Mouse (Mus musculus) Patski (cell line): ENCODE measurements around the gene Rorb. TPM values are rescaled to one million over a fixed set of nuclear protein-coding genes. Genes with fewer than 3 reads are reported as not detected.

Experiments used
- ATAC-seq: fragments of 100-300 bp; one replicate; pipeline ENCODE4 v1.8.0; 2021
- CTCF ChIA-PET: fragments of 350-600 bp; sonication (Branson Sonifier 250); formaldehyde crosslinking; loops from one replicate; lab custom pipeline; 2022; ENCODE audit warnings: inconsistent platforms; lab: Charles Lee
- POLR2A ChIA-PET: fragments of 350-600 bp; sonication (Branson Sonifier 250); formaldehyde crosslinking; loops from one replicate; lab custom pipeline; 2022; ENCODE audit warnings: antibody characterized with exemption, inconsistent platforms; lab: Charles Lee
- DNase-seq: peaks from one replicate; pipeline ENCODE4 v3.0.0-alpha.2; 2011; ENCODE audit warnings: low read depth, low spot score
- H3K27me3 ChIP-seq: fragments of 371-371 bp; one replicate; pipeline ENCODE4 v1.5.1; 2021
- CTCF ChIP-seq: fragments of 100-300 bp; IDR thresholded peaks from one replicate; pipeline ENCODE4 v1.5.1; 2021
- in situ Hi-C: fragments of 300-500 bp; cut with MboI; formaldehyde crosslinking; loops from 3 replicates; pipeline ENCODE4 v1.11.1; 2018; ENCODE audit warnings: low pct_unique_long_range_greater_than_20kb, mixed read lengths
- polyA plus RNA-seq: library from polyadenylated mRNA; unstranded; gene quantifications from one replicate; pipeline ENCODE4 v1.2.3, GENCODE M21; 2021

The Rorb gene
- polyA plus RNA-seq, 1 experiment from 2014 or later: 0.03 TPM

DNA sequence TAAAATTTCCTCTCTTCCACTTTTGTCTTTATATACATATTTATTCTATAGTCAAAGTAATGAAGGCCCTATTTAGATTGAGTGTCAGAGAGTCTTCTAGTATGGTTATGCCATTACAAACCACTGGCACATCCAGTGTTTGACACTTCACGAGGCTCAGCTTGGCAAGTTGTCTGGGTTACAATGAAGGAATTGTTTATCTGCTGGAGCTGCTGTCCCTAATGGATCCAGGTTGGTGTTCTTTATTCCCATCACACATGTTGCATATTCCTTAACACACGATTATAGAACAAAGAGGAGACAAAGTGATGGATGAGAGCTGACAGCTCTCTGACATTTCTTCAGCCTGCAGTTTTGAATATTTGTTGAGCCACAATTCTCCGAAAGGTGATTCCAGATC lies 77.0 kb downstream of the Rorb start:
- in situ Hi-C loops: no loop called here
- peaks cover 69% of the 10 kb centered on the region for H3K27me3 ChIP-seq
- no peak for TF ChIP-seq CTCF
- CTCF ChIA-PET: no interaction called here
- POLR2A ChIA-PET: interaction anchor here (0.7 kb wide), 1 partner anchor 321 kb away, joined by 3 read pairs; the partner anchor contains the start of gene D030056L22Rik
- DNase-seq (no peak), ATAC-seq (no peak)

DNA sequence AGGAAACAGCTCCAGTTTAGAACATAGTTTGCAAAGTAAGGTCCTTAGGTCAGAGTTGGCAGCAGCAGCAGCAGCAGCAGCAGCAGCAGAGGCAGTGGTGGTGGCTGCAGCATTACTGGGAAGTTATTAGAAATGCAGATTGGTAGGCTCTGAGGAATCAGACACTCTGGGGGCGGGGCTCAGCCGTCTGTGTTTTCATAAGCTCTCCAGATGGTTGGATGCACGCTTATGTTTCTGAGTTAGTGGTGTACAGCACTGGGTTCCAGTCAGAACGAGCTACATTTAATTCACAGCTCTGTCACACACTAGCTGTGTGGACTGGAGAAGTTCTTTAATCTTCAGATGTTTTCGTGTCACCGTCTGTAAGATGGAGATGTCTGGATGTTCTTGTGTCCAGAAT lies 105.9 kb downstream of the Rorb start:
- in situ Hi-C loops: no loop called here
- POLR2A ChIA-PET: no interaction called here
- DNase-seq (no peak), ATAC-seq (no peak)
- CTCF ChIA-PET: interaction anchor here (1.4 kb wide), 1 partner anchor 32 kb away, joined by 3 read pairs; no protein-coding TSS in a partner anchor
- H3K27me3 ChIP-seq: peaks cover 53% of the 10 kb centered on the region
- no peak for TF ChIP-seq CTCF

DNA sequence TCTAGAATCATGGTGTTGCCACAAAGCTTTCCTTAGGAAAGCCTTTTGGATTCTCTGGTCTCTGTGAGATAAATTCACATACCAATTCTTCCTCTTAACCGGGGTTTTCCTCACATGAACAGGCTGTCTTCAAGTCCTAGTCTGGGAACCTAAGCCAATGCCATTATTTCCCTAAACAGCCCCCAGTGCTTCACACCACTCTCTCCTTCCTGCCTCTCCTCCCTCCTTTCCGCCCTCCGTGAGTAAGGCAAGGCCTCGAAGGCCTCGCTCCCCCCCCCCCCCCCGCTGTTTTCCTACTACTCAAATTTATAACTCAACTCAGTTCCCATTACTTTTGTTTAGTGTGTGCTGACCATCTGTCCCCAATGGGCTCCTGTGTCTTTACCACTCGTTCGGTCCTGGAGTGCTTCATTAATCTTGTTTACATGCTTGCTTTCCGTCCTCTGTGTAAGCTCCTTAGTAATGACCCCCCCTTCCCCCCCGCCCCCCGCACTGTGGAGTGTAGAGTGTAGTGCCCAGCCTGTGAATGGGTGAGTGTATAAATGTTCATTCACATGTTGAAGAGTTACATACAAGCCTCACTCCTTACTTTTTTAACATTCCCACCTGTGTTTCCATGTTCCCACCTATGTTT lies 106.9 kb downstream of the Rorb start:
- in situ Hi-C loops: no loop called here
- no peak for DNase-seq
- ChIA-PET POLR2A (interaction anchor here (0.5 kb wide), 1 partner anchor 92 kb away, joined by 3 read pairs; no protein-coding TSS in a partner anchor), CTCF (interaction anchor here (1.4 kb wide), 1 partner anchor 33 kb away, joined by 3 read pairs; no protein-coding TSS in a partner anchor)
- H3K27me3 ChIP-seq: peaks cover 55% of the 10 kb centered on the region
- no peak for TF ChIP-seq CTCF
- no peak for ATAC-seq

DNA sequence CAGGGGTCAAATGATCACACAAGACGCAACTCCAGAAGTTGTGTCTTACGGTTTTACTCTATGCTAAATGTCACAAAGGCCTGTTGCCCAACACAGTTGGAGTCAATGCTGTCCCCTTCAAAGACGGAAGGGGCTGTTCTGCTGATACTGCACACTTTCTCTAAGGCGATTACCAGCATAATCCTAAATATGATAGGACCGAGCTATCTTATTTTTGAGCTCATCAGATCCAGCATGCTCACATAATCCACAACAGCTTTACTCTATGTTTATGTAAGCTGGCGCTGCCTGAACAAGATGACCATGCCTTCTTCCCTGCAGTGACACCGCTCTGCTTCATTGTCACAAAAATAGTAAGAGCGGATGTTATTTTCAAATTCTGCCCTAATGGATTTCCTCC lies 112.0 kb downstream of the Rorb start:
- ATAC-seq: no peak
- no peak for DNase-seq
- in situ Hi-C loops: no loop called here
- peaks cover 52% of the 10 kb centered on the region for H3K27me3 ChIP-seq
- no peak for TF ChIP-seq CTCF
- ChIA-PET CTCF (interaction anchor here (1.3 kb wide), 1 partner anchor 8 kb away, joined by 3 read pairs; no protein-coding TSS in a partner anchor), POLR2A (no interaction called here)

DNA sequence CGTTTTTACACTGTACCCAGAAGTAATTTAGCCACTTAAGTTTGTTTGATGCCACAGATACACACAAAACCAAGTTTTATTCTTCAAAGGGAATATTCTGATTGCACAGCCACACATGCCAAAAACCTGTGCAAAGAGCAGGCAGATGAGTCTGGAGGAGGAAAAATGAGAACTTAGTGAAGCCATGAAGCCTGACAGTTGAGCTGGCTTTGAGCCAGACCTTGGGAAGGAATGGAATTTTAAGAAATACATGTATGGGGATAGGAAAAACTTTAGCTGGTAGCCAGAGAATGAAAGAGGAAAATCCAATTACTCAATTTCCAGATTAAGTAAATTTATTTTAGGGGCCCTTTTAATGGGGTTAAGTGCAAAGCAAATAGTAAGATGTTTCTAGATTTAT lies 113.3 kb downstream of the Rorb start:
- peaks cover 61% of the 10 kb centered on the region for H3K27me3 ChIP-seq
- CTCF ChIA-PET: interaction anchor here (1.3 kb wide), 2 partner anchors 9 to 10 kb away, joined by 3 read pairs; no protein-coding TSS in a partner anchor
- no peak for TF ChIP-seq CTCF
- in situ Hi-C loops: no loop called here
- DNase-seq: peak; percentile 3
- POLR2A ChIA-PET: no interaction called here
- no peak for ATAC-seq

DNA sequence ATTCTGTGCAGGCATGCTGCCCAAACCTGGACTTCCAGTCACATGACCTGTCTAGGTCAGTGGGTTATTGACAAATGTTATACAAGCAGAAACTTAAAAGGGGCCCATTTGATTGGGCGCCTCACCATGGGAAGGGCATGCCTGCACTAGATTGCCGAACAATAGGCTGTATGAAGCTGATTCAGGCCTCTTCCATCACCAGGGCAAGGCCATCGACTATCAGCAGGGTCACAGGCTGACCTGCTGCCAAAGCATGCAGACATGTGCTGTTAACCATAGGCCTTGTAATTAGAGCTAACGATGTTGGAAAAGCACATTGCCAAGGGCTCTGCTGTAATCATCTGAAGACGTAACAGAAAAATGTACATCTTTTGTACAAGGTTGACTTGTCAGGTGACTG lies 131.0 kb downstream of the Rorb start:
- in situ Hi-C loops: loop anchor here (10.0 kb wide), 1 partner anchor 1365 kb away; no protein-coding TSS in a partner anchor
- ATAC-seq (no peak), DNase-seq (no peak)
- no peak for TF ChIP-seq CTCF
- CTCF ChIA-PET: interaction anchor here (1.1 kb wide), 1 partner anchor 20 kb away, joined by 4 read pairs; no protein-coding TSS in a partner anchor
- POLR2A ChIA-PET: no interaction called here
- H3K27me3 ChIP-seq: peaks cover 20% of the 10 kb centered on the region

DNA sequence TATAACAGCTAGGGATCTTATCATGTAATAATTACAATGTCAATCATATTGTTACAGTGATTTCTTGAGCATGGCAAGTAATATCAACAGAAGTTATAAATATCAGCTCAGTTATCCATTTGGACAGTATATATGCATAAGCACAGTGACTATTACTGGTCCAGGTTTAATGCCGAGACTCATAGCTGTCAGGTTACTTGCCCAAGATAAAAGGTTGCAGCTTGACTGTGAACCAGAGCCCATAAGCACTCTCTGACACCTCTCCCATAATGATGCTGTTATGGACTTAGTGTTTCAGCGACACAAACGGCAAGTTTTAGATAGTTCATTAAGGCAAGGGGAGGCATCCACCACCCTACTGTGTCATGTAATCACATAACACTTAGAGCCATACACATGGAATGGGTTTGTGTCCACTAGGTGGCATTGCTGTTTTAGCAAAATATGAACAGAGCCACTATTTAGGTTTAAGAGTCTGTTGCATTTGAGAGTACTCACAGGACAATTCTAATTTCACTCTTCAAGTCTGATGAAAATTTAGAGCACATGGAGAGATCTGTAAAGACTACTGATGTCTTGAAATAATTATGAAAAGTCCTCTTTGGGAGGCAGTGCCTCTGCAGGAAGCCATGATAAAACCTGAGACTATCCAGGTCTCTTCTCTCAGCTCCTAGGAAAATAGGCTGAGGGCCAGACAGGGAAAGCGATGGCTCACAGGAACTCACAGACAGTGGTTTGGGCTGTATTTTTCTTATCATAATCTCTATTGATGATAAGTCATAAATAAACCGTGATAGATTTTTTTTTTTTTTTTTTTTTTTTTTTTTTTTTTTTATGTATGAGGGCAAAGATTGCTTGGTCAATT lies 136.0 kb downstream of the Rorb start:
- peak; percentile 7 for DNase-seq
- ChIA-PET CTCF (interaction anchor here (0.6 to 2.7 kb wide), 8 partner anchors 10 to 71 kb away, joined by 3 to 13 read pairs (median 4); no protein-coding TSS in a partner anchor), POLR2A (no interaction called here)
- in situ Hi-C loops: loop anchor here (10.0 kb wide), 1 partner anchor 1370 kb away; no protein-coding TSS in a partner anchor
- TF ChIP-seq CTCF: peak; percentile 74
- H3K27me3 ChIP-seq: peaks cover 5% of the 10 kb centered on the region
- ATAC-seq: peak; percentile 93

- CTCF ChIA-PET: interaction anchor here (1.8 kb wide), 1 partner anchor 10 kb away, joined by 6 read pairs; no protein-coding TSS in a partner anchor
- H3K27me3 ChIP-seq: no peaks in the 10 kb centered on the region
- TF ChIP-seq CTCF: no peak
- no peak for DNase-seq
- in situ Hi-C loops: no loop called here
- no peak for ATAC-seq
- POLR2A ChIA-PET: no interaction called here
Observed at GRCm38 (mm10) chr19:18969386-18969785, 141.6 kb downstream of the Rorb start.

DNA sequence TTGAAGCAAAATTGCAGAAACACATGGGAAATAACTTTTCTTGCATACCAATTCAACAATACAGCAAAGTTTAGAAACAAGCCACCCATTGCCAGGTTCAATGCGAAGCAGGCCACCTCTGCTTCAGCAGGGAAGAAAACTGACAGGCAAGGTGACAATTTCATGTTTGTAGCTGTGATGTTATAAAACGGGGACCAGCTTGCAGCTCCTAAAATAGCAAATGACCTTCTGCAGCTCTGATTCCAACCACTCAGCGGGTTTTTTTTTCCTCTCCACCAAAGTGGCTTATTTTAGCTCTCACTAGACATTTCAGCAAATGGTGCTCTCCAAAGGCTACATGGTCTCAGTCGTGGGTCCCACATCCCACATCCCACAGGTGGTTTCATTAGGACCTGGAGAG lies 143.7 kb downstream of the Rorb start:
- no peak for ATAC-seq
- CTCF ChIA-PET: no interaction called here
- POLR2A ChIA-PET: interaction anchor here (0.6 kb wide), 1 partner anchor 46 kb away, joined by 3 read pairs; no protein-coding TSS in a partner anchor
- no peak for TF ChIP-seq CTCF
- H3K27me3 ChIP-seq: no peaks in the 10 kb centered on the region
- no peak for DNase-seq
- in situ Hi-C loops: no loop called here

DNA sequence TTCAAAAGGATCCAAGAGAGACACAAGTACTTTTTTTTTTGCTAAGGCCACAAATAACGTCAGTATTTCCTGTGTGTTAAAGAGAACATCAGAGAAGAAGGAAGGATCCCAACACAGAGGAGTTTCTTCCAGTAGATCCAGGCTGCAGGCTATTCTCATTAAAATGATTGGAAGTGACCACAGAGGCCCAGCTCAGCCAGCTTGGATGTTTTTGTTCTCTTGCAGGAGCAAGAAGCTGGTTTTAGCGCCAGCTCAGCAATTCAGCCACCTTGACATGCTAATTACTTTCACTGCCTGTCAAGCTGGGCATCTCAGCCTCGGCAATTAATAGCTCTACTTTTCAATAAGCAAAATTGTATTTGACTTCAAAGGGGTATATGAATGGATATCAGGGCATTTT lies 151.1 kb downstream of the Rorb start:
- CTCF ChIA-PET: interaction anchor here (1.3 to 1.7 kb wide), 3 partner anchors 10 to 20 kb away, joined by 4 to 13 read pairs (median 6); no protein-coding TSS in a partner anchor
- DNase-seq (no peak), ATAC-seq (no peak)
- TF ChIP-seq CTCF: no peak
- H3K27me3 ChIP-seq: no peaks in the 10 kb centered on the region
- POLR2A ChIA-PET: no interaction called here
- in situ Hi-C loops: no loop called here
